Mouse (Mus musculus) intestine, embryonic 16.5 days (tissue): ENCODE results near the gene Tent2. TPM values are rescaled to one million over a fixed set of nuclear protein-coding genes. Genes with fewer than 3 reads are reported as not detected.

ENCODE experiments used
- ATAC-seq: fragments of 200-750 bp; cut with Nextera tagmentation; 2 replicates; pipeline ENCODE4 v1.8.0; 2017; ENCODE audit warnings: moderate TSS enrichment, moderate library complexity
- H3K27ac ChIP-seq: fragments of 300-500 bp; sonication (generic); 2 replicates; pipeline ENCODE4 v1.5.1; 2014; ENCODE audit warnings: mild to moderate bottlenecking, low read length
- H3K27me3 ChIP-seq: fragments of 300-500 bp; sonication (generic); replicated peaks from 2 replicates; pipeline ENCODE4 v1.6.1; 2014; ENCODE audit warnings: low read length, control low read depth, mixed read lengths; ENCODE audit not compliant: control insufficient read depth, insufficient read depth
- H3K36me3 ChIP-seq: fragments of 300-500 bp; sonication (generic); 2 replicates; pipeline ENCODE4 v1.6.1; 2014; ENCODE audit warnings: low read length, control low read depth; ENCODE audit not compliant: control insufficient read depth, insufficient read depth
- H3K4me1 ChIP-seq: fragments of 300-500 bp; sonication (generic); 2 replicates; pipeline ENCODE4 v1.6.1; 2014; ENCODE audit warnings: low read length, control low read depth, mixed read lengths; ENCODE audit not compliant: control insufficient read depth, insufficient read depth
- H3K4me2 ChIP-seq: fragments of 300-500 bp; sonication (generic); 2 replicates; pipeline ENCODE4 v1.6.1; 2014; ENCODE audit warnings: low read depth, low read length, control low read depth
- H3K4me3 ChIP-seq: fragments of 300-500 bp; sonication (generic); 2 replicates; pipeline ENCODE4 v1.5.1; 2014; ENCODE audit warnings: mild to moderate bottlenecking, low read length
- H3K9ac ChIP-seq: fragments of 300-500 bp; sonication (generic); 2 replicates; pipeline ENCODE4 v1.6.1; 2014; ENCODE audit warnings: low read depth, low read length
- H3K9me3 ChIP-seq: fragments of 300-500 bp; sonication (generic); 2 replicates; pipeline ENCODE4 v1.6.1; 2016; ENCODE audit warnings: low read length, control low read depth; ENCODE audit not compliant: control insufficient read depth
- WGBS: fragments of 180-500 bp; shearing (Covaris S2); extraction: QIAGEN DNeasy Blood & Tissue Kit; methylation state at CpG from one replicate; pipeline ENCODE4 v1.1.7; 2014; 5-methylcytosine and 5-hydroxymethylcytosine counted together
- polyA plus RNA-seq: library from polyadenylated mRNA; unstranded; fragments of >200 nt; fragmentation: Nextera tagmentation; extraction: Ambion mirVana; gene quantifications from 2 replicates; pipeline ENCODE4 v1.2.1, GENCODE M21; 2015

The Tent2 gene
- polyA plus RNA-seq, 1 experiment from 2014 or later = 50.3 TPM

DNA sequence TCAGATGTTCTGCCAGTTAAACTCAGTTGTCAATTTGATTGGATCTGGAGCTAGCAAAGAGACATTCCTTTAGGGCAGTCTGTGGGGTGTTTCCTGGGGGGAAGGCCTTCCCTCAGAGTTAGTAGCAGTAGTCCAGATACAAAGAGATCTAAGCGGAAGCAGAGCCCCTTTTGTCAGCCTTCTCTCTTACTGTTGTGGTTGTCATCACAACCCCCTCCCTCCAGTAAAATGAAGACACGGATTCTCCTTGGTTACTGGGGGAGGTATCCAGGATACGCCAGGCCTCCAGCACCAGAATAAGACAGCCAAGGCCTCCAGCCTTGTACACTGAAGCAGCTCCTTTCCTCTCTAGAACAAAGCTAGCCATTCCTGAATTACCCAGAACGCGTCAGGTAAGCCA lies 63.2 kb downstream of the Tent2 start:
- H3K27ac ChIP-seq = no peak overlapping the region
- no peaks in the 10 kb centered on the region for H3K4me1 ChIP-seq
- H3K36me3 ChIP-seq = no peaks in the 10 kb centered on the region
- H3K27me3 ChIP-seq = no peaks in the 10 kb centered on the region
- no peaks in the 10 kb centered on the region for H3K9me3 ChIP-seq
- no peak overlapping the region for H3K9ac ChIP-seq
- H3K4me3 ChIP-seq = no peak overlapping the region
- no peak overlapping the region for H3K4me2 ChIP-seq
- ATAC-seq = no peak
- WGBS = 76% methylated on average over 5 of the region's 5 CpGs

DNA sequence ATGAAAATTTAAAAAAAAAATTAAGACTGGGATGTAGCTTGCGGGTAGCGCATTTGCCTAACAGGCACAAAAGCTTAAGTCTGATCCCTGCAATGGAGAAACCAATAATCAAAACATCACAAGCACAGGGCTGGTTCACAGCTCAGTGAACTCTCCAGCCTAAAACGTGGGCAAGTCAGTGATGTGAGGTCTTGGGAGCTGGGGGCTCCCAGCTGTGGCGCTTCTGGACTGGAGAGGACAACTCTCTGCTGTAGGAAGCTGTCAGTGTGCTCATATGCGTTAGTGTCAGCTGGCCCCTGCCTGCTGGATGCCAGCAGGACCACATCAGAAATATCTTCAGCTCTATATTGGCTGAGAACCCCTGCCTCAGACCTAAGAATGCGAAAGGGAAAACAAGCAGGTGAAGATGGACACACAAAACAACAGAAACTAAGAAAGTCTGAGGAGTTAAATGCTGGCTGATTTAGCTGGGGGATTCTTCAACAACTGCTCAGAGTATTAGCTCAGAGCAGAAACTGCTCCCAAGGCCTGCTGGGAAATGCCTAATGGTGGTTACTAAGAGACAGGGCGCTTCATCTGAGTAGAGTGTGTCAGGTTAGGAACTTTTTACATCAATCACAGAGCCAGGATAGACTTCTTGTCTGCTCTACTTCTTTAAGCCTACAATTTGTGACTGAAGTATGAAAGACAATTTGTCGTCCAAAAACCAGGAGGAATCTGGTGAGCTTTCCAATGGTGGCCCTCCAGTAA lies 63.9 kb downstream of the Tent2 start:
- ATAC-seq = no peak
- H3K36me3 ChIP-seq = no peaks in the 10 kb centered on the region
- 68% methylated on average over 8 of the region's 8 CpGs for WGBS

DNA sequence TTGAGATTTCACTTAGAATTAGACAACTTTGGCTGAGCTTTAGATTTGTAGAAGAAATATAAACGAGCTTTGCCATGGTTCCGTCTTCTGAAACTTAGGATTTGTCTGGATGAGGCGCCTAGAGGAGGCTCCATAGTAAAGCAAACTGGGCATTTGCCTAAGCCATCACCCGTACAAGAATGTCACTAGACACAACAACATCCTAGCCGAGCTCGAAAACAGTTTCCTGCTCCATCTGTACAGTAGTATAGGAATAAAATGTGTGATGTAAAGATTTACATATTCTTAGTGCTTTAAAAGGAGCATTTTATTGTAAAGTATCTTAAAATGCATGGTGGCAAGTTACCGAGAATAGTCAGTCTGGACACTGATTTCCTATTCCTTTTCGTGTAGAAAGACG lies 69.9 kb downstream of the Tent2 start:
- WGBS = 91% methylated on average over 9 of the region's 9 CpGs
- Histone ChIP-seq H3K4me3 (no peak overlapping the region), H3K4me1 (no peaks in the 10 kb centered on the region), H3K9ac (no peak overlapping the region), H3K27ac (no peak overlapping the region), H3K9me3 (no peaks in the 10 kb centered on the region), H3K27me3 (no peaks in the 10 kb centered on the region), H3K36me3 (no peaks in the 10 kb centered on the region), H3K4me2 (no peak overlapping the region)
- no peak for ATAC-seq

More for the DNA sequence above, 63.9 kb downstream of the Tent2 start:
- H3K4me1 ChIP-seq = no peaks in the 10 kb centered on the region
- no peak overlapping the region for H3K27ac ChIP-seq
- no peak overlapping the region for H3K9ac ChIP-seq
- H3K4me2 ChIP-seq = no peak overlapping the region
- no peak overlapping the region for H3K4me3 ChIP-seq
- H3K9me3 ChIP-seq = no peaks in the 10 kb centered on the region
- H3K27me3 ChIP-seq = no peaks in the 10 kb centered on the region

DNA sequence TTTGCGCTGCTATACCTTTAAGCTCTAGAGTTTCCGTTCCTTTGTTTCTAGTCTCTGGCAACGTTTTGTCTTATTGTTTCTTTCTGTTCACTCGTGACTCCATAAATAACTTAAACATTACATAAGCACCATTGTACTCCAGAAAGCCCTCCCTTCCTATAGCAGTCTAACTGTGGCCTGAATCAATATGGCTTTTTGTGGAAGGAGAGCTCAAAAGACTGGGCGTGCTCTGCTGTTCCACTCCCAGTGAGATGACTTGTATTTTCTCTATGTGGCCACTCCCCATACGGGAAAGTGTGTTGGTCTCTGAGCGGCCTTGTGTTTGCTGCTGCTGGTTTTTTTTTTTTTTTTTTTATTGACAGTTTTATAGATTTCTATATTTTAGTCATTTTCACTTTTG lies 74.9 kb downstream of the Tent2 start:
- H3K4me2 ChIP-seq = no peak overlapping the region
- no peak overlapping the region for H3K27ac ChIP-seq
- no peaks in the 10 kb centered on the region for H3K4me1 ChIP-seq
- no peaks in the 10 kb centered on the region for H3K36me3 ChIP-seq
- no peaks in the 10 kb centered on the region for H3K9me3 ChIP-seq
- ATAC-seq = no peak
- H3K4me3 ChIP-seq = no peak overlapping the region
- WGBS = 70% methylated on average over 7 of the region's 7 CpGs
- no peaks in the 10 kb centered on the region for H3K27me3 ChIP-seq
- H3K9ac ChIP-seq = no peak overlapping the region

DNA sequence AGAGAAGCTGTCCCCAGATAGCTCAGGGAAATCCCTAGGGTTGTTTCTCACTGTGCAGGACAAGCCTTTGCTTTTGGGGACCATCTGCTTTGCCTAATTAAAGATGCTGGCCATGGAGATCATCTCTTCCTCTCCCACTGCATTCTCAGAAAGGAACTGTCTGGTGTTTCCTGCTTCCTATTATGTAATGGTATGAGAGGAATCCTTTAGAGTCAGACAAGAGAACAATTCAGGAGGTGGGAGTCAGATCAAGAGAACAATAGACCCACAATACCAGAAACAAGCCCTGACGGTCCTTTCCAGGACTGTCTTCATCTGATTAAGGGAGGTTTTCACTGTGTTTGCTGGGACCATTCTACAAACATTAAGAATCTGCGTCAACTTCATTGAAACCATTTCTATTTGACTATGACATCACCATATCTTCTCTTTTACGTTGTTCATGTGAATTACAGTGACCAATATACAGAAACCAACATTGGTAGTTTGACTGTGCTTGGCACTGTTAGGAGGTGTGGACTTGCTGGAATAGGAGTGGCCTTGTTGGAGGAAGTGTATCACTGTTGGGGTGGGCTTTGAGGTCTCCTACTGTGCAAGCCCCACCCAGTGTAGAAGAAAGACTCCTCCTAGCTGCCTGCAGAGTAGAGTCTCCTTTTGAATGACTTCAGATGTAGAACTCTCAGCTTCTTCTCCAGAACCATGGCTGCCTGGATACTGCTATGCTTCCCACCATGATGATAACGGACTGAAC lies 89.7 kb downstream of the Tent2 start:
- no peaks in the 10 kb centered on the region for H3K4me1 ChIP-seq
- no peak overlapping the region for H3K27ac ChIP-seq
- 67% methylated on average over 4 of the region's 4 CpGs for WGBS

DNA sequence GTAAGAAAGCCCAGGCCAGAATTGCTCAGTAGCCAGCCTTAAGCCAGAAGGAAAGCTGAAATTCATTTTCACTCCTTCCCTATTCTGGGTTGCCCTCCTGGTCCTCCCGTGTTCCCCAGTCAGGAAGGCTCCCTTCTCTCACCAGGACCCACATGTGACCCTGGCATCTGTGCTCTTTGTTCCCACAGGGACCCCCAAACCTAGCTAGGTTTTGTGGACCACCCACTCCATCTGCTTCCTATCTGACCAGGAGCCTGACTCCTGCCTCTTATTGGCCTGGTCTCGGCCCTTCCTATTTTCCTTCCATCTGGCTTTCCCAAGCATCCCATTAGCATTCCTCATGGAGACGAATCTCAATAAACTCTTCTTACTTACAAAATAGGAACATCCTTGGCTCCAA lies 93.6 kb downstream of the Tent2 start:
- 89% methylated on average over 3 of the region's 3 CpGs for WGBS
- no peak for ATAC-seq

More for the DNA sequence above, 89.7 kb downstream of the Tent2 start:
- no peaks in the 10 kb centered on the region for H3K9me3 ChIP-seq
- no peaks in the 10 kb centered on the region for H3K27me3 ChIP-seq
- ATAC-seq = no peak
- no peak overlapping the region for H3K9ac ChIP-seq
- H3K4me2 ChIP-seq = no peak overlapping the region
- no peak overlapping the region for H3K4me3 ChIP-seq
- H3K36me3 ChIP-seq = no peaks in the 10 kb centered on the region

GRCm38 (mm10) chr13:93096643-93097042 lies 95.5 kb downstream of the Tent2 start:
- Histone ChIP-seq H3K4me2 (no peak overlapping the region), H3K36me3 (no peaks in the 10 kb centered on the region), H3K9me3 (peaks cover 4% of the 10 kb centered on the region; the same call in 1 of the 2 replicates), H3K4me3 (no peak overlapping the region), H3K9ac (no peak overlapping the region), H3K27ac (no peak overlapping the region), H3K27me3 (no peaks in the 10 kb centered on the region), H3K4me1 (no peaks in the 10 kb centered on the region)
- WGBS = 92% methylated on average over 6 of the region's 6 CpGs
- ATAC-seq = no peak

More for the DNA sequence above, 93.6 kb downstream of the Tent2 start:
- no peaks in the 10 kb centered on the region for H3K27me3 ChIP-seq
- no peaks in the 10 kb centered on the region for H3K4me1 ChIP-seq
- H3K4me3 ChIP-seq = no peak overlapping the region
- no peaks in the 10 kb centered on the region for H3K36me3 ChIP-seq
- no peak overlapping the region for H3K27ac ChIP-seq
- no peak overlapping the region for H3K4me2 ChIP-seq
- no peak overlapping the region for H3K9ac ChIP-seq
- peaks cover 4% of the 10 kb centered on the region; the same call in 1 of the 2 replicates for H3K9me3 ChIP-seq

Other genes with a start within 250 kb of the Tent2 start
- gene Cmya5, start 47.7 kb downstream of the Tent2 start, polyA plus RNA-seq = 0.04 and 0.05 TPM in 2 replicates
- 2.7 and 3.0 TPM in 2 replicates for gene Homer1, start 107.2 kb upstream of the Tent2 start, polyA plus RNA-seq